Mouse (Mus musculus): ENCODE results near the gene Pnkd. TPM values are rescaled to one million over a fixed set of nuclear protein-coding genes. Genes with fewer than 3 reads are reported as not detected.

Gene Pnkd
- polyA plus RNA-seq, 1 experiment from 2014 or later = 103 TPM

- Histone ChIP-seq H3K9me3 (ENCODE audit: low read depth, low read length) (no peaks in the 10 kb centered on the region), H3K27me3 (ENCODE audit: insufficient read depth, low read length) (no peaks in the 10 kb centered on the region), H3K9ac (no peak overlapping the region), H3K36me3 (ENCODE audit: insufficient read depth) (peaks cover 43% of the 10 kb centered on the region), H3K27ac (ENCODE audit: low read depth) (no peak overlapping the region), H3K4me2 (no peak overlapping the region), H3K4me3 (ENCODE audit: low read depth, low read length) (no peak overlapping the region), H3K4me1 (ENCODE audit: insufficient read depth) (no peaks in the 10 kb centered on the region)
- TF ChIP-seq CTCF (IDR thresholded peaks at IDR 0.05; ENCODE audit: low read depth) = no peak
- WGBS = 57% methylated on average over 8 of the region's 8 CpGs
- DNase-seq (no peak), ATAC-seq (ENCODE audit: insufficient read depth) (no peak)
Measured at GRCm38 (mm10) chr1:74277883-74278537, 6.7 kb upstream of the Pnkd start.

GRCm38 (mm10) chr1:74278538-74278937 is 6.2 kb upstream of the Pnkd start, which contains the start of gene Gpbar1:
Gpbar1 (plus strand) TSS chr1:74278550.
- H3K27me3 ChIP-seq (ENCODE audit: insufficient read depth, low read length) = no peaks in the 10 kb centered on the region
- no peaks in the 10 kb centered on the region for H3K4me1 ChIP-seq (ENCODE audit: insufficient read depth)
- H3K27ac ChIP-seq (ENCODE audit: low read depth) = no peak within 1 kb of the TSS
- H3K9ac ChIP-seq = no peak within 1 kb of the TSS
- WGBS = 86% methylated on average over 10 of the region's 10 CpGs
- DNase-seq (no peak), ATAC-seq (ENCODE audit: insufficient read depth) (no peak)
- H3K4me3 ChIP-seq (ENCODE audit: low read depth, low read length) = no peak within 1 kb of the TSS
- H3K36me3 ChIP-seq (ENCODE audit: insufficient read depth) = peaks cover 46% of the 10 kb centered on the region
- no peak within 1 kb of the TSS for H3K4me2 ChIP-seq
- no peak for TF ChIP-seq CTCF (IDR thresholded peaks at IDR 0.05; ENCODE audit: low read depth)
- H3K9me3 ChIP-seq (ENCODE audit: low read depth, low read length) = no peaks in the 10 kb centered on the region

DNA sequence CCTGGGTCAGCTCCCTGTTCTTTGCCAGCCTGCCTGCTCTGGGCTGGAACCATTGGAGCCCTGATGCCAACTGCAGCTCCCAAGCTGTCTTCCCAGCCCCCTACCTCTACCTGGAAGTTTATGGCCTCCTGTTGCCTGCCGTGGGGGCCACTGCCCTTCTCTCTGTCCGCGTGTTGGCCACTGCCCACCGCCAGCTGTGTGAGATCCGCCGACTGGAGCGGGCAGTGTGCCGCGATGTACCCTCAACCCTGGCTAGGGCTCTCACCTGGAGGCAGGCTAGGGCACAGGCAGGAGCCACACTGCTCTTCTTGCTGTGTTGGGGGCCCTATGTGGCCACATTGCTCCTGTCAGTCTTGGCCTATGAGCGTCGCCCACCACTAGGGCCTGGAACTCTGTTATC is 5.7 kb upstream of the Pnkd start:
- no peak overlapping the region for H3K9ac ChIP-seq
- H3K27me3 ChIP-seq (ENCODE audit: insufficient read depth, low read length) = no peaks in the 10 kb centered on the region
- DNase-seq (no peak), ATAC-seq (ENCODE audit: insufficient read depth) (no peak)
- H3K27ac ChIP-seq (ENCODE audit: low read depth) = no peak overlapping the region
- H3K36me3 ChIP-seq (ENCODE audit: insufficient read depth) = peaks cover 49% of the 10 kb centered on the region
- no peaks in the 10 kb centered on the region for H3K9me3 ChIP-seq (ENCODE audit: low read depth, low read length)
- H3K4me2 ChIP-seq = no peak overlapping the region
- WGBS = 83% methylated on average over 11 of the region's 11 CpGs
- TF ChIP-seq CTCF (IDR thresholded peaks at IDR 0.05; ENCODE audit: low read depth) = no peak
- H3K4me1 ChIP-seq (ENCODE audit: insufficient read depth) = peaks cover 3% of the 10 kb centered on the region; the same call in 1 of the 2 replicates
- H3K4me3 ChIP-seq (ENCODE audit: low read depth, low read length) = no peak overlapping the region

- no peak for TF ChIP-seq CTCF (IDR thresholded peaks at IDR 0.05; ENCODE audit: low read depth)
- WGBS = 90% methylated on average over 14 of the region's 14 CpGs
- no peak overlapping the region for H3K4me3 ChIP-seq (ENCODE audit: low read depth, low read length)
Measured at GRCm38 (mm10) chr1:74280591-74281325, 4.0 kb upstream of the Pnkd start.

GRCm38 (mm10) chr1:74281372-74281771 is 3.4 kb upstream of the Pnkd start:
- ATAC-seq (ENCODE audit: insufficient read depth) = no peak
- no peak for TF ChIP-seq CTCF (IDR thresholded peaks at IDR 0.05; ENCODE audit: low read depth)
- Histone ChIP-seq H3K4me1 (ENCODE audit: insufficient read depth) (peaks cover 6% of the 10 kb centered on the region; the same call in 1 of the 2 replicates), H3K9me3 (ENCODE audit: low read depth, low read length) (no peaks in the 10 kb centered on the region), H3K4me2 (no peak overlapping the region), H3K4me3 (ENCODE audit: low read depth, low read length) (no peak overlapping the region), H3K9ac (no peak overlapping the region), H3K27me3 (ENCODE audit: insufficient read depth, low read length) (no peaks in the 10 kb centered on the region), H3K27ac (ENCODE audit: low read depth) (no peak overlapping the region), H3K36me3 (ENCODE audit: insufficient read depth) (peaks cover 49% of the 10 kb centered on the region)
- DNase-seq = no peak
- 78% methylated on average over 2 of the region's 2 CpGs for WGBS

More at GRCm38 (mm10) chr1:74280591-74281325, 4.0 kb upstream of the Pnkd start:
- no peaks in the 10 kb centered on the region for H3K9me3 ChIP-seq (ENCODE audit: low read depth, low read length)
- no peak overlapping the region for H3K27ac ChIP-seq (ENCODE audit: low read depth)
- H3K36me3 ChIP-seq (ENCODE audit: insufficient read depth) = peaks cover 49% of the 10 kb centered on the region
- no peak for ATAC-seq (ENCODE audit: insufficient read depth)
- DNase-seq = no peak
- no peak overlapping the region for H3K9ac ChIP-seq
- no peaks in the 10 kb centered on the region for H3K27me3 ChIP-seq (ENCODE audit: insufficient read depth, low read length)
- H3K4me1 ChIP-seq (ENCODE audit: insufficient read depth) = peaks cover 6% of the 10 kb centered on the region; the same call in 1 of the 2 replicates
- no peak overlapping the region for H3K4me2 ChIP-seq

DNA sequence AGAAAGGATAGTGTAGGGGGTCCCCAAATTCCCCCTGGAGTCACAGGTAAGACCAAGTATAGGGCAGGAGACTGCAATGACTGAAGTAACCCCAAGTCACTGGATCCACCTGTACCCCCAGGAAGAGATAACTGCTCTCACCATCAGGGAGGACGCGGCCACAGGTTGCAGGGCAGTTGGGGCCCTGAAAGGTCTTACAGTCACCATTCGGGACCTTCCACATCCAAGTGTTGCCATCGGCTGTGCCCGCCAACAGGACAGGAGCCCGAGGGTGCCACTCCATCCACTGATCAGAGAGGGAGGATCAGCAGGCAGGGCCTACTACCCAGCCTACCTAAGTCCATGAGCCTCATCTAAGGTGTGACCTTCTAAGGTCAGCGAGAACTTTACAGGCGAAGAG is 2.8 kb upstream of the Pnkd start:
- TF ChIP-seq CTCF (IDR thresholded peaks at IDR 0.05; ENCODE audit: low read depth) = no peak
- Histone ChIP-seq H3K27ac (ENCODE audit: low read depth) (no peak overlapping the region), H3K36me3 (ENCODE audit: insufficient read depth) (peaks cover 53% of the 10 kb centered on the region), H3K27me3 (ENCODE audit: insufficient read depth, low read length) (no peaks in the 10 kb centered on the region), H3K4me1 (ENCODE audit: insufficient read depth) (peaks cover 6% of the 10 kb centered on the region; the same call in 1 of the 2 replicates), H3K4me2 (no peak overlapping the region), H3K9me3 (ENCODE audit: low read depth, low read length) (no peaks in the 10 kb centered on the region), H3K4me3 (ENCODE audit: low read depth, low read length) (no peak overlapping the region), H3K9ac (no peak overlapping the region)
- WGBS = 95% methylated on average over 8 of the region's 8 CpGs
- DNase-seq (no peak), ATAC-seq (ENCODE audit: insufficient read depth) (no peak)

DNA sequence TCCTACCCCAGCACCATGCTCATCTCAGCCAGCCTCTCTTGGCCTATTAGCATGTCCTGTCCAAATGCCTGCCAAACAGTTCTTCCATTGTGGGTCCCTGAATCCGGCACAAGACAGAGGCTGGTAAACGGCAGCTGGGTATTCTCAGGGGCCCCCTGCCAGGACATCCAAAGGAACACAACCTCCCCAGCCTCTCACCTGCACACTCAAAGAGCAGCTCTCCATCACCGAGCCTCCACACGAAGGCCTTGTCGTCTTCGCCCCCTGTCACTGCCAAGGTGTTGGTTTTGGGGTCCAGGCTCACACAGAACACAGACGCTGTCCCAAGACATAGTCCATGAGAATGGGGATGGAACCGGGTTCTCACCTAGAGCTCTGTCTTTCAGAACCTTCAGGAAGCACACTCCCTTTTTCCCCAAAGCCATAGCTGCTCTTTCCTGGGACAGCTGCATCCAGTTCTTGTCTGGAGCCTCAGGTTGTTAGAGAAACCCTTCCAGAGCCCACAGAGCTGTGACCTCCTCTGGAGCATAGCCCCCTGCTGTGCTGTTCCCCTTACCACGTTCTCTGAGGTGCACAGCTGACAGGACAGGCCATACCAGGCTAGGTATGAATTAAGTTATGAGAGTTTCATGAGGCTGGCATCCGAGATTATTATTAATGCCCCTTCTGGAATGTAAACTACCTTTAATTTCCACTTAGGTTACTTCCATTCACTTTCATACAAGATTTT is 1.7 kb upstream of the Pnkd start:
- no peaks in the 10 kb centered on the region for H3K9me3 ChIP-seq (ENCODE audit: low read depth, low read length)
- no peak for ATAC-seq (ENCODE audit: insufficient read depth)
- H3K4me3 ChIP-seq (ENCODE audit: low read depth, low read length) = no peak overlapping the region
- no peaks in the 10 kb centered on the region for H3K27me3 ChIP-seq (ENCODE audit: insufficient read depth, low read length)
- H3K4me1 ChIP-seq (ENCODE audit: insufficient read depth) = peaks cover 6% of the 10 kb centered on the region; the same call in 1 of the 2 replicates
- no peak overlapping the region for H3K27ac ChIP-seq (ENCODE audit: low read depth)
- H3K4me2 ChIP-seq = peak overlapping the region; percentile 75
- no peak for TF ChIP-seq CTCF (IDR thresholded peaks at IDR 0.05; ENCODE audit: low read depth)
- no peak overlapping the region; the same call in 1 of the 2 replicates for H3K9ac ChIP-seq
- 83% methylated on average over 10 of the region's 10 CpGs for WGBS
- H3K36me3 ChIP-seq (ENCODE audit: insufficient read depth) = peaks cover 56% of the 10 kb centered on the region
- DNase-seq = no peak
